Mouse (Mus musculus) lung, postnatal 10 days (tissue): ENCODE results near the gene Hp1bp3.

Source experiments
- DNase-seq: peaks from one replicate; pipeline ENCODE4 v3.0.0; 2021

Hp1bp3 gene

DNA sequence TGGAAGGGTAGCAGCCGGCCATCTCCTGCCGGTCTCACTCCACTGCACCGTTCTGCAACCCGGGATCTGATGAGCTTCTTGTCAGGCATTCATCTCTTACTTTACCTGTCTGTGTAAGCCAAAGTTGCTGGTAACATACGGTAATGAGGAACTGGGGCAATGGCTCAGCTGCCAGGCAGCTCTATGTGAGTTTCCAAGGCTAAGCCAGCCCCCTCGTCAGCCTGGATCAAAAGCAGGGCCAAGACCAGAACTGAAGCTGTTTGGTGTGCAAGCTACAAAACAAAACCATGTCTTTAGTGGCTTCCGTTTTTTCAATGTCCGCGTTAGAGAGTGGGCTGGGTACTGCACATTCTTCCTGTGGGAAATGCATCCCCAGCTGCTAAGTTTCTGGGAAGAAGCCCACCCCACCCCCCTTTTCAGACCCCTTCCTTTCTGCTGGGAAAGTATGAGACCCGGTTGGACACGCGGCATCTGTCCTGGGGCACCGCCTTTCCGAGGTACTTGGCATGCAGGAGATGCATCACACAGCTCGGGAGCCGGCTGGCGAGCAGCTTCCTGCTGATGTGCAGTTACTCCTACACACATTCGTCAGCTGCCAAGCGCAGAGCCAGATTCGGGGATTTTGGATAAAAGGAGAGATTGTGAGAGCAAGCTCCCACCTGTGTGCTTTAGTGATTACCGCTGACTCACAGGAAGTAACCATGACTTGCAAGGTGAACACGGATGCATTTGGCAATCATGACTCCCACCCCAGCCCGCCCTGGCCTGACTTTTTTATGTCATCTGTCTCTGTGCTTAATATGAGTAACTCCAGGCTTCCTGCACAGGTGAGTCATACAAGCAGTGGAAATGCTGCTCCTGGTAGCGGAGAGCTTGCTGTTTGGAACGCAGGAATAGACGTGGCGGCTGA is 30.9 kb downstream of the Hp1bp3 start:
- no peak for DNase-seq

GRCm38 (mm10) chr4:138250088-138250960 is 34.2 kb downstream of the Hp1bp3 start, which contains the start of the genes Sh2d5 and Kif17:
Sh2d5 (plus strand) TSS chr4:138250403.
Kif17 (plus strand) TSS chr4:138250435.
- DNase-seq: peak; percentile 62

DNA sequence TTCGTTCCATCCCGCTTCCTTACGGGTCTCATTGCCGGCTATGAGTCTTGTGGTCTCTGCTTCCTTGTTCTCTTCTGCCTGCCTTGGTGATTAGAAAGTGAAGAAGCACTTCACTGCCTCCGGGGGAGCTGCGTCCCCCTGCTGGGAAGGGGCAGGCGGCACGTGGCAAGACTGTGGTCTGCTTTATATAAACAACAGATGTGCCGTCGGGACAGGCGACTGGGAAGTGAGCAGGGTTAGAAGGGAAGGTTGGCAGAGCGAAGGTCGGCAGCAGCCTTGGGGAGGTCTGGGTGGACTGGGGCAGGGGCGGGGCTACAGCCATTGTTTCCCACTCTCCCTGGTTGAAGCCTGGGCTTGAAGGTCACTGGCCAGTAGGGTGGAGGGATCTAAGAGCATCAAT is 35.7 kb downstream of the Hp1bp3 start:
- DNase-seq: peak; percentile 45

GRCm38 (mm10) chr4:138252231-138252630 is 36.1 kb downstream of the Hp1bp3 start:
- no peak for DNase-seq

GRCm38 (mm10) chr4:138257116-138257687 is 41.1 kb downstream of the Hp1bp3 start:
- DNase-seq: no peak

- no peak for DNase-seq
These were observed 42.6 kb downstream of the Hp1bp3 start for GRCm38 (mm10) chr4:138258663-138259062.

- DNase-seq: no peak
These were observed 43.4 kb downstream of the Hp1bp3 start for GRCm38 (mm10) chr4:138259482-138259881.

GRCm38 (mm10) chr4:138261843-138262681 is 46.0 kb downstream of the Hp1bp3 start:
- DNase-seq: peak; percentile 94

DNA sequence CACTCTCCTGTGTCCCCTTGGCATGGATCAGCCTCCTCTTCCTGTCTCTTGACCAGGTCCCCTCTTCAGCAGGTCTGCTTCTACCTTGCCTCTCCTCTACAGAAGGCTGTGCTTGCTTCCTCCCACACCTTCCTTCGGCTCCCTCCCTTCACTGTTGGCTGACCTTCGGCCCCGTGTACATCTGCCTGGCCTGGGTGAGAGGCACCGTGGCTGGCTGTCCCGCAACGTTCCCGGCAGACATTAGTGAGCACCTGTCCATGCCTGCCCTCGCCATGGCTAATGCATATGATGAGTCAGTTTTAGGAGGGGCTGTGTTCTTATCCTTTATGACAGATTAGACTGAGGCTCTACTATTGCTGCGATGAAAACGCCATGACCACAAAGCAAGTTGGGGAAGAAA is 51.8 kb downstream of the Hp1bp3 start:
- no peak for DNase-seq

GRCm38 (mm10) chr4:138272011-138272997 is 56.2 kb downstream of the Hp1bp3 start:
- peak; percentile 77 for DNase-seq

GRCm38 (mm10) chr4:138278346-138278745 is 62.2 kb downstream of the Hp1bp3 start:
- DNase-seq: no peak

DNA sequence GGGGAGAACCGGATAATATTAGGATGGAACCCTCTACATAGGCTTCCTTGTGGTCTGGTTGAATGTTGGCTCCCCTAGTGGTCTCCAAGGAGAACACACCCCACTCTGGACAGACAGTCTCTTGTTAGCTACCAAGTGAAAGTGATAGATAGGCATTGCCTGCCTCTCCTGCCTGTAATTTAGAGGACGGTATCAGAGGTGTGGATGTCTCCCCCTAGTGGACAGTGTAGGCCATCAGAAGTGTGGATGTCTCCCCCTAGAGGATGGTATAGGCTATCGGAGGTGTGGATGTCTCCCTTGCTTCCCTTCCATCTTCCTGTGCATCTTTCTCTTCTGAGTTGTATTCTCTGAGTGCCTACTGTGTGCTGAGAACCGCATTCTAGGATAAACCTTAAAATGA is 66.7 kb downstream of the Hp1bp3 start:
- DNase-seq: peak; percentile 80

DNA sequence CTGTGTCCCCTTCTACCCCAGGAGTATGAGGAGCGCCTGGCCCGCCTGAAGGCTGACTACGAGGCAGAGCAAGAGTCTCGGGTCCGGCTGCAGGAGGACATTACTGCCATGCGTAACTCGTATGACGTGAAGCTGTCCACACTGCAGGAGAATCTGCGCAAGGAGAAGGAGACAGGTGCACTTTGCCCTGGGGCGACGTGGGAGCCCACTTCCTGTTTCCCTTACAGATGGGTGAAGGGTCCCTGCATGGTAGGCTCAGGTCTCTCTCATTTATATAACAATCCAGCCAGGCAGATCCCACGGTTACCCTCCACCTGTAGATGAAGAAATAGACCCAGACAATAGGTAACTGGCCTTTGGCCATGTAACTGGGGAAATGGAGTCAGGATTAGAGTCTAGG is 70.3 kb downstream of the Hp1bp3 start:
- no peak for DNase-seq

GRCm38 (mm10) chr4:138288691-138289090 is 72.6 kb downstream of the Hp1bp3 start:
- DNase-seq: no peak

GRCm38 (mm10) chr4:138292028-138292427 is 75.9 kb downstream of the Hp1bp3 start:
- DNase-seq: no peak

- no peak for DNase-seq
These were observed 77.3 kb downstream of the Hp1bp3 start for GRCm38 (mm10) chr4:138293261-138293948.

- no peak for DNase-seq
These were observed 78.0 kb downstream of the Hp1bp3 start for GRCm38 (mm10) chr4:138293949-138294550.
